Mouse (Mus musculus) neural tube, embryonic 10.5 days (tissue): Measurements from ENCODE around the gene St5.
A peak's percentile ranks its signal among the peaks of the same experiment; 100 is the strongest.

Source experiments
- DNase-seq: peaks from one replicate; pipeline ENCODE4 v3.0.0-alpha.2; 2017; ENCODE audit warnings: low spot score; ENCODE audit errors: extremely low spot score

The St5 gene

GRCm38 (mm10) chr7:109610348-109610747, 93.1 kb downstream of the St5 start:
- no peak for DNase-seq

GRCm38 (mm10) chr7:109609565-109610345, 93.7 kb downstream of the St5 start:
- DNase-seq = no peak

GRCm38 (mm10) chr7:109608831-109609230, 94.6 kb downstream of the St5 start:
- no peak for DNase-seq

- no peak for DNase-seq
These were observed 96.3 kb downstream of the St5 start for GRCm38 (mm10) chr7:109606994-109607610.

GRCm38 (mm10) chr7:109602562-109602961, 100.8 kb downstream of the St5 start:
- DNase-seq = no peak

- DNase-seq = no peak
These were observed 101.4 kb downstream of the St5 start for GRCm38 (mm10) chr7:109602022-109602421.

- no peak for DNase-seq
These were observed 102.7 kb downstream of the St5 start for GRCm38 (mm10) chr7:109600702-109601101.

GRCm38 (mm10) chr7:109599998-109600397, 103.4 kb downstream of the St5 start:
- no peak for DNase-seq

GRCm38 (mm10) chr7:109594845-109595531, 108.4 kb downstream of the St5 start:
- no peak for DNase-seq

GRCm38 (mm10) chr7:109593992-109594391, 109.4 kb downstream of the St5 start:
- no peak for DNase-seq

- no peak for DNase-seq
These were observed 111.2 kb downstream of the St5 start for GRCm38 (mm10) chr7:109592184-109592583.

GRCm38 (mm10) chr7:109590576-109590975, 112.8 kb downstream of the St5 start:
- no peak for DNase-seq

GRCm38 (mm10) chr7:109588990-109589389, 114.4 kb downstream of the St5 start:
- no peak for DNase-seq

- DNase-seq = no peak
These were observed 115.3 kb downstream of the St5 start for GRCm38 (mm10) chr7:109588145-109588544.

- no peak for DNase-seq
These were observed 118.9 kb downstream of the St5 start for GRCm38 (mm10) chr7:109584467-109584866.

- DNase-seq = no peak
These were observed 122.9 kb downstream of the St5 start for GRCm38 (mm10) chr7:109580489-109580888.

GRCm38 (mm10) chr7:109579585-109580307, 123.7 kb downstream of the St5 start:
- peak; percentile 50 for DNase-seq

GRCm38 (mm10) chr7:109578880-109579584, 124.4 kb downstream of the St5 start:
- no peak for DNase-seq

GRCm38 (mm10) chr7:109576321-109577314, 126.8 kb downstream of the St5 start:
- no peak for DNase-seq

- DNase-seq = no peak
These were observed 129.2 kb downstream of the St5 start for GRCm38 (mm10) chr7:109574166-109574565.
